Mouse (Mus musculus) liver, embryonic 14.5 days (tissue): ENCODE data around the gene Lrrc8d.

Experiments used
- CTCF ChIP-seq: IDR thresholded peaks from 2 replicates; pipeline ENCODE4 v1.5.1; 2016; ENCODE audit warnings: antibody characterized with exemption, low read depth, control low read depth
- EP300 ChIP-seq: IDR thresholded peaks from 2 replicates; pipeline ENCODE4 v1.6.1; 2016; ENCODE audit warnings: antibody characterized with exemption, low read depth

- TF ChIP-seq CTCF: no peak
- TF ChIP-seq EP300: no peak
These were observed 19.6 kb upstream of the Lrrc8d start for GRCm38 (mm10) chr5:105679921-105680843.
